Mouse (Mus musculus): Measurements from ENCODE around the gene Stk25.
A peak's percentile ranks its signal among the peaks of the same experiment; 100 is the strongest.

GRCm38 (mm10) chr1:93636211-93636897 is 22.1 kb downstream of the Stk25 start:
- no peak for TF ChIP-seq POLR2A (IDR thresholded peaks at IDR 0.05; ENCODE audit: extremely low read depth, insufficient read depth, low read length)
- TF ChIP-seq CTCF (IDR thresholded peaks at IDR 0.05; ENCODE audit: low read depth, low read length) = 0 out of 2 replicates have a peak, but pooled peaks have one; percentile 11

Measured in liver, adult 2 months (tissue).